Mouse (Mus musculus) testis, adult 10 weeks (tissue): Measurements from ENCODE around the gene Rbmx2. TPM values are rescaled to one million over a fixed set of nuclear protein-coding genes. Genes with fewer than 3 reads are reported as not detected.

Experiments
- polyA plus RNA-seq: library from polyadenylated mRNA; stranded (reverse); fragments of 350-450 nt; fragmentation: Illumina TruSeq; extraction: RNeasy Lipid Tissue Mini Kit (QIAGEN cat#74804); gene quantifications from one replicate; pipeline ENCODE4 v1.2.3, GENCODE M21; 2014; ENCODE audit warnings: low read depth, low replicate concordance

The Rbmx2 gene
- 6.0 TPM for polyA plus RNA-seq

DNA sequence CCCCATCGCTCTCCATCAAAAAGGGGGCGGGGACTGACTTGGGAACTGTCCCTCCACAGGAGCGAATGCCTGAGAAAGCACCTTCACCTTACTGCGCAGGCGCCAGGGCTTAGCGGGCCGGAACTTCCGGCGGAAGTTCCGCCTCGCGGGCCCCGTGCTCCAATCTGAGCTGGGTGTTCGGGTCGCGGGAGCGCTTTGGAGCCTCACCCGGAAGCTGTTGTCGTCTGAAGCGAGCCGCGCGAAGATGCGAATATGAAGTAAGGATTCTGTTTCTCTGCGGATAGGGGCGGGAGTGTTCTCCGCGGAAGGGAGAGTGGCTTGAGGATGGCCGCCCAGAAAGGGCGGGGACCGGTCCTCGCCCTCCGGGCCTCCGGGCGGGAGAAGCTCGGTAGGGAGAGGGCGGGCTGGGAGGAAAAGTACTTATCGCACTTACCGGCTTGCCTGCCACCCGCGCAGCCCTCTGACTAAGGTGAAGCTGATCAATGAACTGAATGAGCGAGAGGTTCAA is at the start of gene Rbmx2:
TSS of gene Rbmx2 (plus strand) at position 141 of the 508 bp plus-strand sequence.

DNA sequence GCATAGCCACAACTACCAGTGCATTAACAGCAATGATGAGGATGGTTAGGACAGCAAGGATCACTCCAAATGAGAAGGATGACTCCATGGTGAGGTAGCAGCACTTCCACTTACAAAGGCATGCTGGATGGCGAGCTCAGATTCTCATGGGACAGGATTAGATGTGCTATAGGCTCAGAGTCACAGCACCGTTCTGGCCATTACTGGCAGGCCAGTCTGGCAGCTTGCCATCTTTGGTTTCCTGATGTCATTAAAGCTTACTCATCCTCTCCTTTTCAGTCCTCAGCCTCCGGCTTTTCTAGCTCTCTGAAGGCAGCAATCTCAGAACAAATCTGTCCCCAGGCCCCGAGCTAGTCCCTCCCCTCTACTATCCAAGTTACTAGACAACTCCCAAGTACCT is 20.6 kb upstream of the Rbmx2 start, which contains the start of gene Gpr119:
TSS of gene Gpr119 (minus strand) at position 308 of the 400 bp plus-strand sequence.

Other genes with a start within 250 kb of the Rbmx2 start
- 2.5 TPM for gene Elf4, start 231.9 kb upstream of the Rbmx2 start, polyA plus RNA-seq
- gene Aifm1, start 181.4 kb upstream of the Rbmx2 start, polyA plus RNA-seq = 15.4 TPM
- not detected for gene Rab33a, start 175.7 kb upstream of the Rbmx2 start, polyA plus RNA-seq
- gene Zfp280c, start 100.5 kb upstream of the Rbmx2 start, polyA plus RNA-seq = 25.9 TPM
- gene Slc25a14, start 71.6 kb upstream of the Rbmx2 start, polyA plus RNA-seq = 13.9 TPM
- not detected for gene Gpr119, start 20.5 kb upstream of the Rbmx2 start, polyA plus RNA-seq
- gene Gm595, start 182.7 kb downstream of the Rbmx2 start, polyA plus RNA-seq = 135 TPM